Mouse (Mus musculus) bone marrow macrophage, adult 2 months (primary cell): ENCODE data around the gene Exoc6b. TPM values are rescaled to one million over a fixed set of nuclear protein-coding genes. Genes with fewer than 3 reads are reported as not detected.

Experiments
- H3K27ac ChIP-seq: 2 replicates; pipeline ENCODE4 v1.5.1; 2012; ENCODE audit warnings: low read depth, low read length; ENCODE audit not compliant: insufficient read depth
- H3K4me1 ChIP-seq: 2 replicates; pipeline ENCODE4 v1.6.1; 2012; ENCODE audit warnings: low read length; ENCODE audit not compliant: control insufficient read depth, insufficient read depth
- H3K4me3 ChIP-seq: 2 replicates; pipeline ENCODE4 v1.5.1; 2012; ENCODE audit warnings: mild to moderate bottlenecking, low read length, moderate library complexity; ENCODE audit not compliant: insufficient read depth
- CTCF ChIP-seq: IDR thresholded peaks from 2 replicates; pipeline ENCODE4 v1.5.1; 2012; ENCODE audit warnings: low read depth, mild to moderate bottlenecking, low read length, moderate library complexity
- POLR2A ChIP-seq: IDR thresholded peaks from 2 replicates; pipeline ENCODE4 v1.6.1; 2012; ENCODE audit warnings: mild to moderate bottlenecking, low read depth, low read length, borderline replicate concordance
- polyA plus RNA-seq: library from polyadenylated mRNA; stranded (reverse); fragments of >200 nt; gene quantifications from 2 replicates; pipeline ENCODE4 v1.2.4, GENCODE M21; 2012; ENCODE audit not compliant: missing spikeins, insufficient read depth, insufficient read length

The Exoc6b gene
- polyA plus RNA-seq, 1 experiment: 18.8 TPM

DNA sequence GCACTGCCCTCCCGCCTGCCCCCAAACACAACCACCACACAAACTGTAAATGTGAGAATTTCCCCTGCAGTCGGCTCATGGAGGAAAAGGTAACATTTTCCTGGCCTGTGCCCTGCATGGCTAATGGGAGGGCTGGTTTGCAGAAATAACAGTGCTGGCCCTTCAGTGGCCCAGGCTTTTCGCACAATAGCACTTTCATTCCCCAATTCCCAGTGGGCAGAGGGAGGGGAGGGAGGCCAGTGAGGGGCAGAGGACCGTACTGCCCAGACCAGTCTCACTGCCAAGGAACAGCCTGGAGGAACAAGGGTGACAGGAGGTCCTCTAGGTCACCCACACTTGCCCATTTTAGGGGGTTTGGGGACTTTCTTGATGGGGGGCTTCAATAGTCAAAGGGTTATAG lies 491.4 kb downstream of the Exoc6b start:
- Histone ChIP-seq H3K4me1 (peaks cover 2% of the 10 kb centered on the region; the same call in 1 of the 2 replicates), H3K27ac (no peak overlapping the region), H3K4me3 (no peak overlapping the region)
- TF ChIP-seq POLR2A: no peak

DNA sequence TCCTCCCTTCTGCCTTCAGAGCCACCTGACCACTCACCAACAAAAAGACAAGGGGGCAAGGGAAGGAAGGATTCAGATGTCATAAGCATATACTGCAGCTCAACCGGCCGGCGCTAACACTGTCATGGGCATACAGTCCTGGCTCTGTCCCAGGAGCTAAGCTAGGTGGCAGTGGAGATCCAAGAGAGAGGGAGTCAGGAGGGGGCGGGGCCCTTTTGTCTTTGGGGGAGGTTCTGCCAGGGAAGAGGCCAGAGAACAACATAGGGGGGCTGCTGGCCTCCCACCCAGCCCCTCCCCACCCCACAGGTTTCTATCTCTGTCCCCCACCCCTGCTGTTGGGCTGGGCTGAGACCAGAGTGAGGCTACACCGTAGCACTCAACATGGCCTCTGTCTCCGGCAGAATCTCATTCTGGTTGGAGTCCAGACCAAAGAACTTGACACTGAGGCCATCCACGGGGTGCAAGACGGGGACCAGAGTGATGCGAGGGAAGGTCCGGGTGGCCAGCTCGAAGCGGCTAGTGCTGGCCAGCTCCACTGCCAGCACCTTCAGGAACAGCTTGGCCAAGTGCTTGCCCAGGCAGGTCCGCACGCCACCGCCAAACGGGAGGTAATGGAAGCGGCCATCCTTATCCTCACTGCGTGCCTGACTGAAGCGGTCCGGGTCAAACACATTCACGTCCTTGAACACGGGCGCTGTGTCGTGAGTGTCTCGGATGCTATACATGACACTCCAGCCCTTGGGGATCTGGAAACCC lies 495.2 kb downstream of the Exoc6b start:
- H3K4me1 ChIP-seq: no peaks in the 10 kb centered on the region
- TF ChIP-seq POLR2A (no peak), CTCF (no peak)
- H3K4me3 ChIP-seq: no peak overlapping the region
- H3K27ac ChIP-seq: no peak overlapping the region

GRCm38 (mm10) chr6:84570039-84570438 lies 499.3 kb downstream of the Exoc6b start:
- no peak overlapping the region for H3K27ac ChIP-seq
- TF ChIP-seq POLR2A: no peak
- no peak for TF ChIP-seq CTCF
- no peaks in the 10 kb centered on the region for H3K4me1 ChIP-seq
- H3K4me3 ChIP-seq: no peak overlapping the region

DNA sequence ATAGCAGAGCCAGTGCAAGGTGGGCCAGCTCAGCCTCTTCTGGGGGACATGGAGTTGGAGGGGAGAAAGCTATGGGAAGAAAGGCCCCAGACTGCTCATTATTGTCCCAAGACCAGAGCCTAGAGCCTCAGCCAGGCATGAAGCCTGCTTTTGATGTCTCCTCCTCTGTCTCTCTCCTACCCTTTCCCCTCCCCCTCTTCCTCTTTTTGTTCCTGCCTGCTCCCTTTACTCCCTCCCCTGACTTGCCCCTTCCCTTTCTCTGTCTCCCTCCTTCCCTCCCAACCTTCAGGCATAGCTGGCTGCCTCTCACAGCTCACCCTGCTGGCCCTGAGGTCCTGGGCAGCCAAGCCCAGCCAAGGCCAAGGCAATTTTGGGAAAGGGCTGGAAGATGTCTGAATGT lies 499.7 kb downstream of the Exoc6b start:
- TF ChIP-seq POLR2A (no peak), CTCF (no peak)
- H3K4me3 ChIP-seq: no peak overlapping the region
- no peaks in the 10 kb centered on the region for H3K4me1 ChIP-seq
- no peak overlapping the region for H3K27ac ChIP-seq

DNA sequence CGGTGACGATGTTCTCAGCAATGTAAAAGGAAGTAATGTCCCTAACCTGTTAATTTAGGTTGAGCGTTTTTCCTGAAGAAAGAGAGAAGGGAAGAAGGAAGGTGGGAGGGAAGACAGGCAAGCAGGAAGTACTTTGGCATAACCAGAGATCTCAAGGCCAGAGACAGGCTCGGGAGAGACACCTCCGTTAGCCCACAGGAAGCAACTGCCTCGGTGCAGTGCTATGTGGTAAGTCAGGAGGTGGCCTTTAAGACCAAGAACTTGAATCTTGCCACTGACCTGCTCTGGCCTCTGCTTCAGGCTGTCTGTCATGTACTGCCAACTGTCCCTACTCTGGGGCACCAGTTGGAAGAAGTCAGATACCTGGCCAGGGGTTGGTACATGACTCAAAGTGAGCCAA lies 500.4 kb downstream of the Exoc6b start:
- TF ChIP-seq CTCF (no peak), POLR2A (no peak)
- Histone ChIP-seq H3K27ac (no peak overlapping the region), H3K4me1 (no peaks in the 10 kb centered on the region), H3K4me3 (no peak overlapping the region)

Other genes with a start within 250 kb of the Exoc6b start
- gene Spr, start 68.3 kb upstream of the Exoc6b start, polyA plus RNA-seq: 26.6 and 32.9 TPM in 2 replicates
- not detected in 2 replicates for gene Emx1, start 117.9 kb upstream of the Exoc6b start, polyA plus RNA-seq